Mouse (Mus musculus): ENCODE results near the gene Nt5c2.

Nt5c2 gene

DNA sequence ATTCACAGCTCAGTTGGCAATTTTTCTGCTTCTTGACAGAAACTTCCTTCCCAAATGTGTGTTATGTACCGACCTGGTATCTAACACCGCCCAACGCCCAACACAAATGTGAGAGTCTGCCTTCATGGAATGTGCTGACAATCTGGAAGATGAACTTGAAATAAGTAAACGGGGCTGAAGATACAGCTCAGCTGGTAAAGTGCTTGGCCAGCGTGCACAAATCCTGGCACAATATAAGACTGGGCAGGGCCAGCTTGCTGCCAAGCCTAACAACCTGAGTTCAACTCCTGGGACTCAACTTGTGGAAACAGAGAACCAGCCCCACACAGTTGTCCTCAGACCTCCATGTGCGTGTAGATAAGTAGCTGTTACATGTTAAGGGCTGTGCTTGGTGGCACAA, 48.6 kb downstream of the Nt5c2 start:
- DNase-seq (ENCODE audit: low spot score in 2 of 2): no peak

GRCm38 (mm10) chr19:46965496-46965895, 49.5 kb downstream of the Nt5c2 start:
- DNase-seq (ENCODE audit: low spot score in 2 of 2): no peak

- no peak for DNase-seq (ENCODE audit: low spot score in 2 of 2)
Observed at GRCm38 (mm10) chr19:46964353-46964752, 50.6 kb downstream of the Nt5c2 start.

DNA sequence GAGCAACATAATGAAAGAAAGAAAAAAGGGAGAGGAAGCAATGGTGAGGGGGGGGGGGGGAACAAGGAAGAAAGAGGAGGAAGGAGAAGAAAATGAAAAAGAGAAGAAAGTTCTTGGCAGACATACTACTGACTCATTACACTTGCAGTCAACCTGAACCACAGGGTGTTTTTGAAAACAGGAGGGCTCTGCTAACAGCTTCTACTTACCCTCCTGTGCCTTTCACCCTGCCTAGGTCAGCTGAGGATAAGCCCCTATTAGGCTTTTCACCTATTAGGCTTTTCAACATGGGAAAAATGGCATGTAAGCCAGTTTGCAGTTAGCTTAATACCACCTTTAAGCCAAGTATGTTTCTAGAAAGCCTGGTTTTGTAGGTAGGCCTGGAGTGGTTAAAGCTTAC, 51.5 kb downstream of the Nt5c2 start:
- no peak for DNase-seq (ENCODE audit: low spot score in 2 of 2)

- DNase-seq (ENCODE audit: low spot score in 2 of 2): no peak
Observed at GRCm38 (mm10) chr19:46962841-46963240, 52.1 kb downstream of the Nt5c2 start.

GRCm38 (mm10) chr19:46962171-46962772, 52.7 kb downstream of the Nt5c2 start:
- DNase-seq (ENCODE audit: low spot score in 2 of 2): peak in 1 of 2 experiments; percentile 34

DNA sequence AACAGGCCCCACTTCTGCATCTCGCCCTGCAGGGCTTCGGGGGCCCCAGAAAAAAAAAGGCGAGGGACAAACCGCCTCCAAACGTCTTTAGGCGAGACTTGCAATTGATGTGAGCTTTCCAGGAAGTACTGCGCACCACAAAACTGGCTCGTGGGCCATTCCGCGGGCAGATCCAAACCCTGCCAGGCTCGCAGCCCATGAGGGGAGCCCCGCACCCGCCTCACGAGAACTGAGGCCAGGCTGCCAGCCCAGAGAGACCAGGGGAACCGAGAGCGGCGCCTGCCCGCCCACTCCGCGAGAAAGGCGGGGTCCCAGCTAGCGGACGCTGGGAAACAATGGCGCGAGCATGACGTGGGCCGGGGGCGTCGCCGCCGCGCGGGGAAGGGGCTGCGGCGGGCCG, 53.3 kb downstream of the Nt5c2 start:
- DNase-seq (ENCODE audit: low spot score in 2 of 2): peak; percentile 84 to 86

GRCm38 (mm10) chr19:46961047-46961651, 53.8 kb downstream of the Nt5c2 start:
- DNase-seq (ENCODE audit: low spot score in 2 of 2): no peak

GRCm38 (mm10) chr19:46960101-46961046, 54.6 kb downstream of the Nt5c2 start:
- DNase-seq (ENCODE audit: low spot score in 2 of 2): peak in 1 of 2 experiments; percentile 62

DNA sequence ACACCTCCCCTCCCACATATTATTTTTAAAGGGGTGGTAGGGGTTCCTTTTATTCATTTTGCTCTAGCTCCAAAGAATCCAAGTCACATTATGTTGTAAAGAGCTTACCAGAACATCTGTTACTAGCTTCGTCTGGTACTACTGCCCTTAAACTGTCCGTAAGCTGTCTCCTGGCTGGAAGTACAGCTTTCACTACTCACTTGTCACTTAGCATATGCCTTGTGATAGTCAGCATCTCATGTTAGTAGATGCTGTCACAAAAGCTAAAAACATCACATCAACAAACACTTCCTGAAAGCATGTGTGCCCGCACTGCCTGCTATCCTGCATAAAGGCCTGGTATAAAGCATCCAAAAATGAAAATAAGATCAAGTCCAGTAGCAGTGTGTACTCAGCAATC, 55.4 kb downstream of the Nt5c2 start:
- no peak for DNase-seq (ENCODE audit: low spot score in 2 of 2)

DNA sequence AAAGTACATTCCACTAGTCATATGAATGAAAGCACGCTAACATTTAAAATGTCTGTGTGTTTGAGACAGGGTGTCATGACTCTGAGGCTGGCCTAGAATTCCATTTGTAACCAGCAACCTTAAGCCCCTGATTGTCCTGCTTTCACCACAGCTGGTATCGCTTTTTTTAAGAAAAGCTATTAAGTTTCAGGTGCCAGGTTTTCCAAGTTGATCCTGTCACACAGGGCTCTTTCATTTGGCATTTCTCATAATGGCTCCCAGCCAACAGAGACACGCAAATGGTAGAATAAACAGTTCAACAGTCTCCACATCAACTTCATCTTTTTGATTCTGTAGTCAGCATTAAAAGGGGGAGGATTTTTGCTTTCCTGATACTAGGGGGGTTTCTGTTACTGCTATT, 56.4 kb downstream of the Nt5c2 start:
- DNase-seq (ENCODE audit: low spot score in 2 of 2): no peak

DNA sequence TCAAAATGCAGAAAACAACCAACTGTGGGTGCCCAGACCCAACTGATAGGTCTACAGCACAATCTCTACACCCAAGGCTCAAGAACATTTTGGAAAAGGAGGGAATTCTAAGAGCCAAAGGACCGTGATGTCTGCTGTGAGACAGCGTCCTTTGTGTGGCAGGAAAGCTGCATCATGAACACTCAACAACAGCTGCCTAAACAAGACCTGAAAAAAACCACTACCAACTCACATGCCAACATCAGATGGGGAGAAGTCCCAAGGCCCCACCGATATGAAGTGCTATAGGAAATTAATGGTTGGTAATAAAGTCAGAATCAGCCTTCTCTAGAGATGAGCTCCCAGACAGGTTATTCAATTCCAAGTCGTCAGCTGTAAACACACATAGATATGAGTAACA, 57.0 kb downstream of the Nt5c2 start:
- no peak for DNase-seq (ENCODE audit: low spot score in 2 of 2)

- no peak for DNase-seq (ENCODE audit: low spot score in 2 of 2)
Observed at GRCm38 (mm10) chr19:46957001-46957400, 58.0 kb downstream of the Nt5c2 start.

DNA sequence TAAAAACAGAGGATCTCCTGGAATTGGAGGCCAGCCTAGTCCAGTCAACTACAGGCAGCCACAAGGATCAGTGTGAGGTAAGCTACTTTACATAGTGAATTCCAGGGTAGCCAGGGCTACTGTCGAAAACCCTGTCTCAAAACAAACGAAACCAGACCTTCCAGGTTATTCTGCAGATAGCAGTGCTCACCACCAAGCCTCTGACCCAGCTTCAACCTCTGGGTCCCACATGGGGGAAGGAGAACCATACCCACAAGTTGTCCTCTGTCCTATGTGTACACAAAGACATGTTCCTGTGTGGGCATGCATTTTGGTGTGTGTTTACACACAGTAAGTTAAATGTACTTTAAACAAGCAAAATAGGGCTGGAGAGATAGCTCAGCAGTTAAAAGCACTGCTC, 58.5 kb downstream of the Nt5c2 start:
- DNase-seq (ENCODE audit: low spot score in 2 of 2): no peak

DNA sequence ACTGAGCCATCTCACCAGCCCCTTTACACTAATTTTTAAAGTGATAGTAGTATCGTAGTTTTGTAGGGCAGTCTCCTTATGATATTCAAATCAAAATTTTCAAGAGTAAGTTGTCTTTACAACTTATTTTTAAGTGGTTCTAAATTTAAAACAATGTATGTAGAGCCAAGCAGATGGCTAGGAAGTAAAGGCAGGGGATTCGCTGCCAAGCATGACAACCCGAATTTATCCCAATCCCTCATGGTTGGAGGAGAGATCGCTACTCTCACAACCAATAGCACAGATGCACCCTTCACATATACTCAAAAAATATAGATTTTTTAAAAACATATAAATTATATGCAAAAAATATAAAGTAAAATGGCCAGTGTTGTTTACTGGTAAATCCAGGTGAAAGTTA, 59.3 kb downstream of the Nt5c2 start:
- no peak for DNase-seq (ENCODE audit: low spot score in 2 of 2)

DNA sequence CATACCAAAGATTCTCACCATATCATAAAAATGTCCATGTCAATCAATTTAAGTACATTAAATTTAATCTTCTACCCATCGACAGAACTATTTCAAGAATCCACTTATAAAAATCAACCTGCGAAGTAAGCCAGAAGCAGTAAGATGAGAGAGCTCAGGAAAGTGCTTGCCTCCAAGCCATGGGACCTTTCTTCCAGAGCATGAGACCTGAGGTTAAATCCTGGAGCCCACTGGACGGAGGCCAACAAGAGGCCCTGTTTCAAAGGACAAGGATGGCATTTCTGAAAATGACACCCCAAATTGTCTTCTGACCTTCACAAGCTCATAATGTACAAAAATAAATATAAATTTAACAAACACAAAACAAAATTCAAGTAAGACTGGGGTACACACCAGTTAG, 61.4 kb downstream of the Nt5c2 start:
- no peak for DNase-seq (ENCODE audit: low spot score in 2 of 2)

DNA sequence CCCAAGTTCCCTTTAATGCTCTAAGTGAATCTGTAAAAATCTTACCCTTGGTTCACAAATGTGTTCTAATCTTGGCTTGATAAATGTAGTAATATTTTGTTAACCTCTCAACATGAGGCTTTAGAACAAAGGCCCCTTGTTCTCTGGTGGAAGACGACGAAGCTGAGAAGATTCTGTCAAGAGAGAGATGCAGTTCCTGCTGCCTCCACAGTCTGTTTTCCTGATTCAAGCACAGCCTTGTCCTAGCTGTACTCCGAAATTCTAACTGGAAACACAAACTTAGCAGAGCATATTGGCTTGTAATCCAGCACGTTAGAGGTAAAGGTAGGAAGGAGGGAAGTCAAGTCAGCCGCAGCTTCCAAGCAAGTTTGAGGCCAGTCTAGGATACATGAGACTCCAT, 62.0 kb downstream of the Nt5c2 start:
- DNase-seq (ENCODE audit: low spot score in 2 of 2): no peak

DNA sequence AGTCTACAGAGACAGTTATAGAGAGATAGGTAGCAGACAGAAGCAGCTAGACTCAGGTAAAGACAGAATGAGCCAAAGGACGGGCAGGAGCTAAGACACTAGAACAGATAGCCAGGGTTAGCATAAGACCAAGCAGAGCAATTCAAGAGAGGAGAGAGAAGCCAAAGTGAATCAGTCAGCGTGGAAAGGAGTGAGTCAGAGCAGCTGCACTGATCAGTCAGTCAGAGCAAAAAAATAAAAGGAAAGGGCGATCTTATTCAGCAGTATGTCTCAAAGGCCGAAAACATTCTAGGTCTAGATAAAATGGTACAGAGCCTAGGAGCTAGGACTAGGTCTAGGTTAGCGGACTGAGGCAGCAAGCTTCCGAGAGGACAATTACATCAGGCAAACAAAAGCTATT, 70.6 kb downstream of the Nt5c2 start:
- DNase-seq (ENCODE audit: low spot score in 2 of 2): no peak

- no peak for DNase-seq (ENCODE audit: low spot score in 2 of 2)
Observed at GRCm38 (mm10) chr19:46937173-46937572, 77.8 kb downstream of the Nt5c2 start.

DNA sequence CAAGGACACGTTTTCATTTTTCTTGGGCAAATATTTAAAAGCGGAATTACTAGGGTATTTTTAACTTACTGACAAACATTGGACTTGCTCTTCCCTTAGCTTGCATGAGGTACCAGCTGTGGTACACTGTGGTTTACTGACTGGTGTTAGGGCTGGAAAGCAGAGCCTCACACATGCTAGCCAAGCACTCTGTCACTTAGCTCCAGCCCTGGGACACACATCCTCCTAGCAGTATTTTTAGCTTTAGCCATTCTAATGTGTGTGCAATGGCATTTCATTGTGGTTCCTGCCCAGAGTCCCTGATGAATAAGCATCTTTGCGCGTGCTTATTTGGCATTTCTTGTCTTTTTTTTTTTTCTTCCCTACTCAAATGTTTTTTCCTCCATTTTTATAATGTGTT, 80.9 kb downstream of the Nt5c2 start:
- no peak for DNase-seq (ENCODE audit: low spot score in 2 of 2)

DNA sequence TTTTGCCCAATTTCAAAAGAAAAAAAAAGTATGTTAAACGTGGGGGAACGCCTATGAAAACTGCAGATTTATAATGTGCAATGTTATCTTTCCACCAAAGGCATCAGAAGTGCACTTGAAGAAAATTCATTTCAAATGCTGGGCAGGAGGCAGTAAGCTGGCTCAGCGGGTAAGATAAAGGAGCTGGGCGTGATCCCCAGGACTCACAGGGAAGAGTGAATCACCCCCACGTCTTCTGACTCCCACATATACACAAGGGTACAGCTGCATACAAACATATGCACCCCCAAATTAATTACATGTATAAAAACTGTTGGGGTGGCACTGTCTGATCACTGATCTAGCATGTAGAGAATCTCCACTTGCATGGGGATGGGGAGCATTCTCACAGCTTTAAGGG, 82.3 kb downstream of the Nt5c2 start:
- DNase-seq (ENCODE audit: low spot score in 2 of 2): no peak

- DNase-seq (ENCODE audit: low spot score in 2 of 2): no peak
Observed at GRCm38 (mm10) chr19:46930026-46930425, 84.9 kb downstream of the Nt5c2 start.

GRCm38 (mm10) chr19:46929044-46929587, 85.8 kb downstream of the Nt5c2 start:
- no peak for DNase-seq (ENCODE audit: low spot score in 2 of 2)
